Mouse (Mus musculus) stomach, postnatal 0 days (tissue): ENCODE results near the gene Akirin2. TPM values are rescaled to one million over a fixed set of nuclear protein-coding genes. Genes with fewer than 3 reads are reported as not detected.
A peak's percentile ranks its signal among the peaks of the same experiment; 100 is the strongest.
"Not testable (repeated sequence)": the region's sequence is repeated elsewhere in the genome, so short reads cannot be mapped to it uniquely, and the experiment has no call there.

Experiments used
- ATAC-seq: fragments of 200-750 bp; cut with Nextera tagmentation; 2 replicates; pipeline ENCODE4 v1.8.0; 2017; ENCODE audit not compliant: low FRiP score, low TSS enrichment
- DNase-seq: peaks from one replicate; pipeline ENCODE4 v3.0.0-alpha.2; 2016; ENCODE audit warnings: low spot score
- H3K27ac ChIP-seq: fragments of 300-500 bp; sonication (generic); replicated peaks from 2 replicates; pipeline ENCODE4 v1.5.1; 2014; ENCODE audit warnings: mild to moderate bottlenecking, control low read depth
- H3K27me3 ChIP-seq: fragments of 300-500 bp; sonication (generic); 2 replicates; pipeline ENCODE4 v1.6.1; 2014; ENCODE audit warnings: low read length; ENCODE audit not compliant: control insufficient read depth, insufficient read depth
- H3K36me3 ChIP-seq: fragments of 300-500 bp; sonication (generic); 2 replicates; pipeline ENCODE4 v1.6.1; 2014; ENCODE audit warnings: low read length, mixed read lengths; ENCODE audit not compliant: control insufficient read depth, insufficient read depth
- H3K4me1 ChIP-seq: fragments of 300-500 bp; sonication (generic); replicated peaks from 2 replicates; pipeline ENCODE4 v1.6.1; 2014; ENCODE audit warnings: antibody characterized with exemption; ENCODE audit not compliant: control insufficient read depth, insufficient read depth
- H3K4me2 ChIP-seq: fragments of 300-500 bp; sonication (generic); replicated peaks from 2 replicates; pipeline ENCODE4 v1.6.1; 2014; ENCODE audit warnings: low read depth, mild to moderate bottlenecking, control low read depth, moderate library complexity
- H3K4me3 ChIP-seq: fragments of 300-500 bp; sonication (generic); 2 replicates; pipeline ENCODE4 v1.5.1; 2014; ENCODE audit warnings: low read depth, low read length, control low read depth
- H3K9ac ChIP-seq: fragments of 300-500 bp; sonication (generic); 2 replicates; pipeline ENCODE4 v1.6.1; 2014; ENCODE audit warnings: mild to moderate bottlenecking, low read length, control low read depth, mixed read lengths
- H3K9me3 ChIP-seq: fragments of 300-500 bp; sonication (generic); 2 replicates; pipeline ENCODE4 v1.6.1; 2016; ENCODE audit warnings: low read length; ENCODE audit not compliant: control insufficient read depth
- CTCF ChIP-seq: IDR thresholded peaks from 2 replicates; pipeline ENCODE4 v1.5.1; 2016; ENCODE audit warnings: antibody characterized with exemption, low read depth, mild to moderate bottlenecking, moderate library complexity
- EP300 ChIP-seq: optimal IDR thresholded peaks from 2 replicates; pipeline ENCODE3; 2016; ENCODE audit warnings: antibody characterized with exemption
- WGBS: fragments of 180-500 bp; shearing (Covaris S2); extraction: QIAGEN DNeasy Blood & Tissue Kit; methylation state at CpG from one replicate; pipeline ENCODE4 v1.1.7; 2014; 5-methylcytosine and 5-hydroxymethylcytosine counted together
- polyA plus RNA-seq: library from polyadenylated mRNA; unstranded; fragments of >200 nt; fragmentation: Nextera tagmentation; extraction: Ambion mirVana; gene quantifications from 2 replicates; pipeline ENCODE4 v1.2.1, GENCODE M21; 2015

Akirin2 gene
- polyA plus RNA-seq, 1 experiment from 2014 or later, result 31.8 TPM

GRCm38 (mm10) chr4:34579215-34579614, 28.5 kb downstream of the Akirin2 start:
- Histone ChIP-seq H3K9ac (no peak overlapping the region), H3K36me3 (peaks cover 21% of the 10 kb centered on the region; the same call in 1 of the 2 replicates), H3K9me3 (no peaks in the 10 kb centered on the region), H3K27me3 (no peaks in the 10 kb centered on the region), H3K4me3 (no peak overlapping the region), H3K4me2 (no peak overlapping the region), H3K4me1 (no peaks in the 10 kb centered on the region), H3K27ac (no peak overlapping the region)
- peak; percentile 6; the same call in 1 of the 2 replicates for TF ChIP-seq CTCF
- TF ChIP-seq EP300, result no peak
- ATAC-seq, result no peak
- DNase-seq, result no peak
- WGBS, result 52% methylated on average over 1 of the region's 1 CpGs

- H3K4me3 ChIP-seq, H3K27me3 ChIP-seq, ATAC-seq, H3K4me1 ChIP-seq, H3K4me2 ChIP-seq, H3K9me3 ChIP-seq, H3K9ac ChIP-seq, H3K27ac ChIP-seq, DNase-seq: not testable (repeated sequence)
- peaks cover 21% of the 10 kb centered on the region; the same call in 1 of the 2 replicates for H3K36me3 ChIP-seq
- 82% methylated on average over 1 of the region's 1 CpGs for WGBS
Measured at GRCm38 (mm10) chr4:34581489-34581888, 30.8 kb downstream of the Akirin2 start.

- no peak overlapping the region for H3K4me2 ChIP-seq
- DNase-seq, result no peak
- no peak overlapping the region for H3K9ac ChIP-seq
- no peaks in the 10 kb centered on the region for H3K4me1 ChIP-seq
- no peaks in the 10 kb centered on the region for H3K27me3 ChIP-seq
- no peak overlapping the region for H3K4me3 ChIP-seq
- H3K27ac ChIP-seq, result no peak overlapping the region
- H3K9me3 ChIP-seq, result no peaks in the 10 kb centered on the region
- 49% methylated on average over 7 of the region's 7 CpGs for WGBS
- ATAC-seq, result peak; percentile 53; the same call in 1 of the 2 replicates
- peaks cover 20% of the 10 kb centered on the region for H3K36me3 ChIP-seq
- TF ChIP-seq EP300 (no peak), CTCF (no peak)
Measured at GRCm38 (mm10) chr4:34581990-34582389, 31.3 kb downstream of the Akirin2 start.

GRCm38 (mm10) chr4:34582476-34582875, 31.7 kb downstream of the Akirin2 start:
- no peak overlapping the region for H3K9ac ChIP-seq
- H3K27ac ChIP-seq, result no peak overlapping the region
- TF ChIP-seq EP300 (no peak), CTCF (no peak)
- peaks cover 22% of the 10 kb centered on the region for H3K36me3 ChIP-seq
- no peaks in the 10 kb centered on the region for H3K4me1 ChIP-seq
- no peak overlapping the region for H3K4me2 ChIP-seq
- peak; percentile 79 for ATAC-seq
- H3K27me3 ChIP-seq, result no peaks in the 10 kb centered on the region
- DNase-seq, result peak; percentile 35
- WGBS, result 39% methylated on average over 5 of the region's 5 CpGs
- no peaks in the 10 kb centered on the region for H3K9me3 ChIP-seq
- H3K4me3 ChIP-seq, result no peak overlapping the region

GRCm38 (mm10) chr4:34583427-34583826, 32.7 kb downstream of the Akirin2 start:
- Histone ChIP-seq H3K27me3 (no peaks in the 10 kb centered on the region), H3K4me2 (no peak overlapping the region), H3K9me3 (no peaks in the 10 kb centered on the region), H3K4me1 (no peaks in the 10 kb centered on the region), H3K27ac (no peak overlapping the region), H3K9ac (no peak overlapping the region), H3K4me3 (no peak overlapping the region), H3K36me3 (peaks cover 17% of the 10 kb centered on the region)
- ATAC-seq (no peak), DNase-seq (no peak)
- TF ChIP-seq EP300 (no peak), CTCF (no peak)
- WGBS, result 86% methylated on average over 3 of the region's 3 CpGs

- H3K27ac ChIP-seq, result no peak overlapping the region
- no peak for ATAC-seq
Measured at GRCm38 (mm10) chr4:34584871-34585607, 34.3 kb downstream of the Akirin2 start.

More at GRCm38 (mm10) chr4:34584871-34585607, 34.3 kb downstream of the Akirin2 start:
- 63% methylated on average over 7 of the region's 7 CpGs for WGBS
- DNase-seq, result no peak
- Histone ChIP-seq H3K9ac (no peak overlapping the region), H3K27me3 (no peaks in the 10 kb centered on the region), H3K4me2 (no peak overlapping the region), H3K4me3 (no peak overlapping the region), H3K4me1 (no peaks in the 10 kb centered on the region), H3K36me3 (peaks cover 14% of the 10 kb centered on the region; the same call in 1 of the 2 replicates), H3K9me3 (no peaks in the 10 kb centered on the region)
- TF ChIP-seq CTCF (no peak), EP300 (no peak)
